Mouse (Mus musculus) stomach, postnatal 0 days (tissue): ENCODE measurements around the gene Aarsd1. TPM values are rescaled to one million over a fixed set of nuclear protein-coding genes. Genes with fewer than 3 reads are reported as not detected.
"Not testable (repeated sequence)": the region's sequence is repeated elsewhere in the genome, so short reads cannot be mapped to it uniquely, and the experiment has no call there.

Source experiments
- ATAC-seq: fragments of 200-750 bp; cut with Nextera tagmentation; 2 replicates; pipeline ENCODE4 v1.8.0; 2017; ENCODE audit not compliant: low FRiP score, low TSS enrichment
- DNase-seq: peaks from one replicate; pipeline ENCODE4 v3.0.0-alpha.2; 2016; ENCODE audit warnings: low spot score
- H3K27ac ChIP-seq: fragments of 300-500 bp; sonication (generic); replicated peaks from 2 replicates; pipeline ENCODE4 v1.5.1; 2014; ENCODE audit warnings: mild to moderate bottlenecking, control low read depth
- H3K27me3 ChIP-seq: fragments of 300-500 bp; sonication (generic); 2 replicates; pipeline ENCODE4 v1.6.1; 2014; ENCODE audit warnings: low read length; ENCODE audit not compliant: control insufficient read depth, insufficient read depth
- H3K36me3 ChIP-seq: fragments of 300-500 bp; sonication (generic); 2 replicates; pipeline ENCODE4 v1.6.1; 2014; ENCODE audit warnings: low read length, mixed read lengths; ENCODE audit not compliant: control insufficient read depth, insufficient read depth
- H3K4me1 ChIP-seq: fragments of 300-500 bp; sonication (generic); replicated peaks from 2 replicates; pipeline ENCODE4 v1.6.1; 2014; ENCODE audit warnings: antibody characterized with exemption; ENCODE audit not compliant: control insufficient read depth, insufficient read depth
- H3K4me2 ChIP-seq: fragments of 300-500 bp; sonication (generic); replicated peaks from 2 replicates; pipeline ENCODE4 v1.6.1; 2014; ENCODE audit warnings: low read depth, mild to moderate bottlenecking, control low read depth, moderate library complexity
- H3K4me3 ChIP-seq: fragments of 300-500 bp; sonication (generic); 2 replicates; pipeline ENCODE4 v1.5.1; 2014; ENCODE audit warnings: low read depth, low read length, control low read depth
- H3K9ac ChIP-seq: fragments of 300-500 bp; sonication (generic); 2 replicates; pipeline ENCODE4 v1.6.1; 2014; ENCODE audit warnings: mild to moderate bottlenecking, low read length, control low read depth, mixed read lengths
- H3K9me3 ChIP-seq: fragments of 300-500 bp; sonication (generic); 2 replicates; pipeline ENCODE4 v1.6.1; 2016; ENCODE audit warnings: low read length; ENCODE audit not compliant: control insufficient read depth
- CTCF ChIP-seq: IDR thresholded peaks from 2 replicates; pipeline ENCODE4 v1.5.1; 2016; ENCODE audit warnings: antibody characterized with exemption, low read depth, mild to moderate bottlenecking, moderate library complexity
- EP300 ChIP-seq: optimal IDR thresholded peaks from 2 replicates; pipeline ENCODE3; 2016; ENCODE audit warnings: antibody characterized with exemption
- WGBS: fragments of 180-500 bp; shearing (Covaris S2); extraction: QIAGEN DNeasy Blood & Tissue Kit; methylation state at CpG from one replicate; pipeline ENCODE4 v1.1.7; 2014; 5-methylcytosine and 5-hydroxymethylcytosine counted together
- polyA plus RNA-seq: library from polyadenylated mRNA; unstranded; fragments of >200 nt; fragmentation: Nextera tagmentation; extraction: Ambion mirVana; gene quantifications from 2 replicates; pipeline ENCODE4 v1.2.1, GENCODE M21; 2015

Gene Aarsd1
- polyA plus RNA-seq, 1 experiment from 2014 or later, result 29.8 TPM

DNA sequence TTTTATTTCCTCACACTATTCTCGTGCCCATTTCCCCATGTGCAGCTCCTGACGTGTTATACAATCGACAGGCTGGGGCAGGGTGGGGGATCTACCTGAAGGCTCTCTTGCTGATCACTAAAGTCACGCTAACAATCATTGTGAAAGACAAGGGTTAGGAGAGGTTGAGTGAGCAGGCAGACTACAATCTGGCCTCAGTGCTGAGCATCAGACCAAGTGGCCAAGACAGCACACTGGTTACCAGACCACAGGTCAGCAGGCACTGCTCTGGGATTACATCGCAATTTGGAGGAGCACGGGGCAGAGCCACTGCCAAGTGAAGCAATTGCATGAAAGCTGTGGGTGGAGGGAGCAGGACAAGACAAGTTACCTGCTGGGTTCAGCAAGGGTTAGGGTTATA is 38.5 kb downstream of the Aarsd1 start:
- Histone ChIP-seq H3K9me3 (no peaks in the 10 kb centered on the region), H3K36me3 (no peaks in the 10 kb centered on the region), H3K27ac (no peak overlapping the region), H3K9ac (no peak overlapping the region), H3K4me1 (no peaks in the 10 kb centered on the region), H3K27me3 (no peaks in the 10 kb centered on the region), H3K4me2 (no peak overlapping the region), H3K4me3 (no peak overlapping the region)
- WGBS, result 69% methylated on average over 6 of the region's 6 CpGs
- TF ChIP-seq EP300, result no peak
- TF ChIP-seq CTCF, result no peak
- DNase-seq, result no peak
- ATAC-seq, result no peak

DNA sequence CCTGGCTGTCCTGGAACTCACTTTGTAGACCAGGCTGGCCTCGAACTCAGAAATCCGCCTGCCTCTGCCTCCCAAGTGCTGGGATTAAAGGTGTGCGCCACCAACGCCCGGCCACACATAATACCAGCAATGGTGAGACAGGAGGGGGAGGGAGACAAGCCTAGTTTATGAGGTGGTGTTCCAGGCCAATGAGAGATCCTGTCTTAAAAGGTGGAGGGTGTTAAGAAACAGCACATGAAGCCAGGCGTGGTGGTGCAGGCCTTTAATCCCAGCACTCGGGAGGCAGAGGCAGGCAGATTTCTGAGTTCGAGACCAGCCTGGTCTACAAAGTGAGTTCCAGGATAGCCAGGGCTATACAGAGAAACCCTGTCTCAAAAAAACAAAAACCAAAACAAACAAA is 39.2 kb downstream of the Aarsd1 start:
- H3K9me3 ChIP-seq, H3K4me3 ChIP-seq, H3K27ac ChIP-seq, H3K4me2 ChIP-seq, H3K36me3 ChIP-seq, H3K27me3 ChIP-seq, DNase-seq, ATAC-seq, H3K4me1 ChIP-seq, H3K9ac ChIP-seq: not testable (repeated sequence)
- WGBS, result 93% methylated on average over 8 of the region's 8 CpGs

DNA sequence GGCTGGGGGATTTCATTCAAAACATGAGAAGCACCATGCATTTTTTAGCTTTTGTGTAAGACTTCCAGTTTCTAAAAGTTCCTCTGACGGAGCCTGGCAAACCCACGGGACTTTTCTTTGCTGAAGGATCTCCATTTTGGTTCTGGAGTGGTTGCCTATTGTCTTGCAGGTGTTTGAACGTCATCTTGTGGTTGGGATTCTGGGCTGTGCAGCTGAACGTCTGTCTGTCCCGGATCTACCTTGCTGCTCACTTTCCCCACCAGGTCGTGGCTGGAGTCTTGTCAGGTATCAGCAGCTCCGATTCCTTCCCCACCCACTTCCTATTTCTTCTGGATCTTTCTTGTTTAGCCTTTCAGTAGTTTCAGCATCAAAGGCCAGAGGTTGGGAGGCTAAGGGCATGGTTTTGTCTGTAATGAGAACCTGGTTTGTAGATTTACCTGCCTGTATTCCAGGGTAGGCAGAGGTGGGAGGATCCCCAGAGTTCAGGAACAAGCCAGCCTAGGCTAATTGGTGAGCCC is 42.9 kb downstream of the Aarsd1 start:
- TF ChIP-seq EP300, result no peak
- no peak for TF ChIP-seq CTCF
- no peak overlapping the region for H3K9ac ChIP-seq
- 50% methylated on average over 7 of the region's 7 CpGs for WGBS

DNA sequence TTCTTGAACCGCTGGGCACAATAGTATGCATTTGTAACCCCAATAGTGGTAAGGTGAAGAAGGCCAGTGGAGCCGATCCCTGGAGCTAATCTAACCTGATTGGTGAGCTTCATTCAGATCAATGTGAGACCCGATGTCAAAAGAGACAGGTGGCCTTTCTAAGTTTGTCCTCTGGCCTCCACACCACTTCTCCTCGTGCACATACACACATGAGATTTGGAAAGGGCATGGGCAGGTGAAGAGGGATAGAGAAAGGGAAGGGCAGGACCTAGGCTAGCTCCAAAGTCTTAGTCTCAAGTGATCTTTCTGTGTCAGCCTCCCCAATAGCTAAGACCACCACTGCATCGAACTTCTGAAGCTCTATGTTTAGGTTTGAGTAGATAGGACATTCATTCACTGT is 47.3 kb downstream of the Aarsd1 start:
- no peaks in the 10 kb centered on the region for H3K4me1 ChIP-seq
- H3K27me3 ChIP-seq, result no peaks in the 10 kb centered on the region
- 74% methylated on average over 5 of the region's 5 CpGs for WGBS
- H3K9me3 ChIP-seq, result no peaks in the 10 kb centered on the region
- no peak overlapping the region for H3K4me3 ChIP-seq
- DNase-seq (no peak), ATAC-seq (no peak)
- H3K36me3 ChIP-seq, result no peaks in the 10 kb centered on the region
- H3K9ac ChIP-seq, result no peak overlapping the region
- H3K4me2 ChIP-seq, result no peak overlapping the region
- TF ChIP-seq CTCF (no peak), EP300 (no peak)
- H3K27ac ChIP-seq, result no peak overlapping the region

More for the DNA sequence above, 42.9 kb downstream of the Aarsd1 start:
- H3K9me3 ChIP-seq, result no peaks in the 10 kb centered on the region
- no peak overlapping the region for H3K4me3 ChIP-seq
- H3K36me3 ChIP-seq, result no peaks in the 10 kb centered on the region
- ATAC-seq, result no peak
- H3K4me1 ChIP-seq, result no peaks in the 10 kb centered on the region
- H3K4me2 ChIP-seq, result no peak overlapping the region
- no peaks in the 10 kb centered on the region for H3K27me3 ChIP-seq
- H3K27ac ChIP-seq, result no peak overlapping the region
- no peak for DNase-seq

DNA sequence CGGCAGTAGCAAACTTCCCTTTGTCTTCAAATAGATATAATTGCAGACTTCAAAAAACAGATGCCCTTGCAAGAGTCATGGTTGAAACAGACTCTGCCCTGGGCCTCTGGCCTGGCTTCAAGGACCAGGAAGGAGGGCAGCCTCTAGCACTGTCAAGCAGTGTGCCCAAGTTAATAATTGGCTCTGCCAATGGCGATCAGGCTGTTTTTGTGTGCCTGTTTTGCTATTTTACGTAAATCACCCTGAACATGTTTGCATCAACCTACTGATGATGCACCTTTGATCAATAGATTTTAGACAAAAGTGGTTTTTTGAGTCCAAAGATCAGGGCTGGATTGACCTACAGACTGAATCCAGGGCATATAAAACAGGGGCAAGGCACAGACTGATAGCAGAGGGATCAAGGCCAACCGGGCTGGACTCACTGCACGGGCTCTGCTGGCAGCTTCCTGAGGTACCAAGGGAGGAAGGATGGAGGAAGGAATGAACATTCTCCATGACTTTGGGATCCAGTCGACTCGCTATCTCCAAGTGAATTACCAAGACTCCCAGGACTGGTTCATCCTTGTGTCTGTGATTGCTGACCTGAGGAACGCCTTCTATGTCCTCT is 50.0 kb downstream of the Aarsd1 start, which contains the start of gene G6pc:
TSS of gene G6pc (plus strand) at position 236 of the 610 bp plus-strand sequence.
- WGBS, result 83% methylated on average over 8 of the region's 8 CpGs
- Histone ChIP-seq H3K27me3 (no peaks in the 10 kb centered on the region), H3K9me3 (no peaks in the 10 kb centered on the region), H3K36me3 (no peaks in the 10 kb centered on the region), H3K27ac (no peak within 1 kb of the TSS), H3K9ac (no peak within 1 kb of the TSS), H3K4me2 (no peak within 1 kb of the TSS), H3K4me1 (no peaks in the 10 kb centered on the region), H3K4me3 (no peak within 1 kb of the TSS)
- ATAC-seq, result no peak
- DNase-seq, result no peak
- TF ChIP-seq CTCF (no peak), EP300 (no peak)

DNA sequence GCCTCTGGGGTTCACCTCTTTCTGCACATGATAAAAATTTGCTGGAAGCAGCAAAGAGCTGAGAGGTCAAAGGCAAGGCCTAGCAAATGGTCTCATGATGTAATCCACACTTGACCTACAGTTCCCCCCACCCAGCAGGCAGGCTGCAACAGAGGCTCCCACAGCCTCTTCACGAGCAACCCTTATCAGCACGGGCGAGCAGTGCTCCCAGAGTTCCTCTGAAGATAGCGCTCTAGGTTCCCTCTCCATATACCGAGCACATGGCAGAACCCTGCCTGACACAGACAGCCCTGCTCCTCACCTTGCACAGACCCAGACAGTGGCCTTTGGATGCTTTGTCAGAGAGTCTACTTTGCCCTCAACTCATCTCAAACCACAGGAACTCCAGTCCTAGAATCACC is 52.9 kb downstream of the Aarsd1 start:
- no peaks in the 10 kb centered on the region for H3K27me3 ChIP-seq
- WGBS, result 41% methylated on average over 5 of the region's 5 CpGs
- no peak overlapping the region for H3K4me3 ChIP-seq
- ATAC-seq (no peak), DNase-seq (no peak)
- no peaks in the 10 kb centered on the region for H3K36me3 ChIP-seq
- H3K9ac ChIP-seq, result no peak overlapping the region
- H3K9me3 ChIP-seq, result no peaks in the 10 kb centered on the region
- no peak overlapping the region for H3K4me2 ChIP-seq
- no peak for TF ChIP-seq CTCF
- TF ChIP-seq EP300, result no peak
- H3K27ac ChIP-seq, result no peak overlapping the region
- no peaks in the 10 kb centered on the region for H3K4me1 ChIP-seq
